Mouse (Mus musculus): ENCODE results near the gene Maml3. TPM values are rescaled to one million over a fixed set of nuclear protein-coding genes. Genes with fewer than 3 reads are reported as not detected.

Maml3 gene
- polyA plus RNA-seq, 1 experiment from 2014 or later, result 6.1 TPM

DNA sequence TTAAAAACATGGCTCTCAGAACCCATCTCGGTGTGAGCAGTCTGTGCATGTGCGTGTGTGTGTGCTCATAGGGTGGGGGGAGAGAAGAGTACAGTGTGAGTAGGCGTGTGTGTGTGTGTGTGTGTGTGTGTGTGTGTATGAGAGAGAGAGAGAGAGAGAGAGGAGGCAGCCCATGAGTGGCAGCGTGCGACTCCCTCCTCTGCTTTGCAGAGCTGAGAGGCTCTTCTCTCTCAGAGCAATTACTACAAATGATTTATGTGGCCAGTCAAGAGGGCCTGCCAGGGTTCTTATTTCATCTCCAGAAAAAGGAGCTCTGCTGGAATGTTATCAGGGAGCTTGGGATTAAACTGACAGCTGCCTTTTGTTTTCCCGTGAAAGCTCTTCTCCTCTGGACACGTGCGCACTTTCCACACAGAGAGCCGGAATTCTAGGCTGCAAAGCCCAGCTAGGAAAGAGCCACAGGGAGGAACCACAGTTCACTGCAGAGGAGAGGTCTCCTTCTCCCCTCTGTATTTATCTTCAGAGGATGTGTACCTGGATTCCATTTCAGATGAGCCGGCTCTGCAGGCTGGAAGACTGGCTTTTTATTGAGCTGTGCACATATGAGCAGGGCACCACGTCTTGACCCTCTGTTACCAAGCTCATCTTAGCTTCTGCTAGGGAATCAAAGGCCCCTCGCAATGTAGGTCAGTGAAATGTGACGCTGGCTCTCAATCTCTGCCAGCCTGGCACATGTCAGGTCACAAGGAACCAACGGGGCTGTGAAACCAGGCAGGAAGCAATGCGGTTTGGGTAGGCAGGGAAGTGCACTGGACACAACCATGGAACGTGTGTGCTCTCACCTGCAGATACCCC is 325.9 kb downstream of the Maml3 start:
- H3K27ac ChIP-seq (ENCODE audit: low read depth, low read length), result 0 out of 2 replicates have a peak overlapping the region, but pooled peaks have one; percentile 5

DNA sequence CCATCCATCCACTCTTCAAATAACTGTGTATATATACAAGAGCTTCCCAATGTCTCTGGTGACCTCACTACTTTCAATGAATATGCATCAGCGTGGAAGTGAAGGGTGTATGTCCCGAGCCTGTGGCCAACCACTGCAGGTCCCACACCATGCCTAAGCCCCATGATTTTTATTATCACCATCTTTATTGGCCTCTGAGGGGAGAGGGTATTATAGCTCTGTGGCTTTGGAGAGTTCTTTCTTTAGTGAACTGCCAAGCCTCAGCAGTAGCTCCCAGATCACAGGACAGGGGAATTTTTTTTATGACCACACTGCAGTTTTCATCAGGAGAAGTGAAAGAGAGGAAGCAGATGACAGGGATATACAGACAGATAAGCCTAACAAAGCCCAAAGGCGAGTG is 326.7 kb downstream of the Maml3 start:
- ATAC-seq (ENCODE audit: low FRiP score), result no peak
- Histone ChIP-seq H3K4me1 (ENCODE audit: control insufficient read depth, insufficient read depth, low read length) (peaks cover 15% of the 10 kb centered on the region), H3K36me3 (ENCODE audit: control insufficient read depth, insufficient read depth, low read length) (no peaks in the 10 kb centered on the region), H3K4me2 (no peak overlapping the region), H3K27ac (ENCODE audit: low read depth, low read length) (no peak overlapping the region), H3K9me3 (ENCODE audit: control insufficient read depth, low read length) (no peaks in the 10 kb centered on the region), H3K4me3 (ENCODE audit: low read depth, low read length) (no peak overlapping the region), H3K9ac (ENCODE audit: low read length) (no peak overlapping the region), H3K27me3 (ENCODE audit: control insufficient read depth, insufficient read depth, low read length) (no peaks in the 10 kb centered on the region)
- 63% methylated on average over 3 of the region's 3 CpGs for WGBS
- peak; percentile 79 for DNase-seq (ENCODE audit: low spot score, missing footprints)

More for the DNA sequence above, 325.9 kb downstream of the Maml3 start:
- Histone ChIP-seq H3K36me3 (ENCODE audit: control insufficient read depth, insufficient read depth, low read length) (no peaks in the 10 kb centered on the region), H3K4me1 (ENCODE audit: control insufficient read depth, insufficient read depth, low read length) (peaks cover 15% of the 10 kb centered on the region), H3K9me3 (ENCODE audit: control insufficient read depth, low read length) (no peaks in the 10 kb centered on the region), H3K4me2 (no peak overlapping the region), H3K4me3 (ENCODE audit: low read depth, low read length) (no peak overlapping the region), H3K27me3 (ENCODE audit: control insufficient read depth, insufficient read depth, low read length) (no peaks in the 10 kb centered on the region), H3K9ac (ENCODE audit: low read length) (no peak overlapping the region; the same call in 1 of the 2 replicates)
- DNase-seq (ENCODE audit: low spot score, missing footprints) (peak; percentile 83), ATAC-seq (ENCODE audit: low FRiP score) (peak; percentile 69)
- 30% methylated on average over 16 of the region's 16 CpGs for WGBS

DNA sequence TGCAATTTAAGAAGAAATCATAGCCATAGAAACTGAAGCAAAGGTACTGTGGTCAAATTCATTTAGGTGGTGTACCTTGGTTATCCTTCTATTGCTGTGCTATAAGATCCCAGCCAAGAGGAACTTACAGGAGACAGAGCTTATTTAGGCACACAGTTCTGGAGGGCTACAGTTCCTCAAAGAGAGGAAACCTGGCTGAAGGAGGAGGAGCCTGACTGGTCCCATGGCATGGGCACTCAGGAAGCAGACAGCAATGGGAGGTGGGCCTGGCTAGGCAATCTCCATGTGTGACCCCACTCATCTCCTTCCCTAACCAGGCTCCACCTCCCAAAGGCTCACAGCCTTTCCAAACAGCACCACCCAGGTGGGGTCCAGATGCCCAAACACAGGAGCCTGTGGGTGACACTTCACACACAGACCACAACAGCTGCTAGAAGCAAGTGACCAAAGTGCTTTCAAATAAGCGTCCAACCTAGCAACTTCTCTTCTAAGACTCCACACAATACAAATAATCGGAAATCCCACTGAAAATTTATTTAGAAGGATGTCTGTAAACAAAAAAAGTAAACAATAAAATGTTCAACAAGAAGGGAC is 328.8 kb downstream of the Maml3 start:
- no peak overlapping the region for H3K27ac ChIP-seq (ENCODE audit: low read depth, low read length)
- no peaks in the 10 kb centered on the region for H3K9me3 ChIP-seq (ENCODE audit: control insufficient read depth, low read length)
- H3K4me3 ChIP-seq (ENCODE audit: low read depth, low read length), result no peak overlapping the region
- peaks cover 15% of the 10 kb centered on the region for H3K4me1 ChIP-seq (ENCODE audit: control insufficient read depth, insufficient read depth, low read length)
- 89% methylated on average over 2 of the region's 2 CpGs for WGBS
- no peak overlapping the region for H3K4me2 ChIP-seq
- no peaks in the 10 kb centered on the region for H3K27me3 ChIP-seq (ENCODE audit: control insufficient read depth, insufficient read depth, low read length)
- ATAC-seq (ENCODE audit: low FRiP score) (no peak), DNase-seq (ENCODE audit: low spot score, missing footprints) (peak; percentile 59)
- no peak overlapping the region for H3K9ac ChIP-seq (ENCODE audit: low read length)
- H3K36me3 ChIP-seq (ENCODE audit: control insufficient read depth, insufficient read depth, low read length), result no peaks in the 10 kb centered on the region

GRCm38 (mm10) chr3:51773587-51773986 is 331.3 kb downstream of the Maml3 start:
- Histone ChIP-seq H3K9ac (ENCODE audit: low read length) (no peak overlapping the region), H3K4me1 (ENCODE audit: control insufficient read depth, insufficient read depth, low read length) (peaks cover 6% of the 10 kb centered on the region), H3K27ac (ENCODE audit: low read depth, low read length) (no peak overlapping the region), H3K27me3 (ENCODE audit: control insufficient read depth, insufficient read depth, low read length) (no peaks in the 10 kb centered on the region), H3K4me2 (no peak overlapping the region), H3K36me3 (ENCODE audit: control insufficient read depth, insufficient read depth, low read length) (no peaks in the 10 kb centered on the region), H3K4me3 (ENCODE audit: low read depth, low read length) (no peak overlapping the region), H3K9me3 (ENCODE audit: control insufficient read depth, low read length) (no peaks in the 10 kb centered on the region)
- DNase-seq (ENCODE audit: low spot score, missing footprints) (peak; percentile 10), ATAC-seq (ENCODE audit: low FRiP score) (no peak)
- WGBS, result 89% methylated on average over 5 of the region's 5 CpGs

- no peaks in the 10 kb centered on the region for H3K36me3 ChIP-seq (ENCODE audit: control insufficient read depth, insufficient read depth, low read length)
- H3K27me3 ChIP-seq (ENCODE audit: control insufficient read depth, insufficient read depth, low read length), result no peaks in the 10 kb centered on the region
- no peak overlapping the region for H3K4me3 ChIP-seq (ENCODE audit: low read depth, low read length)
- H3K9me3 ChIP-seq (ENCODE audit: control insufficient read depth, low read length), result no peaks in the 10 kb centered on the region
- no peak overlapping the region for H3K9ac ChIP-seq (ENCODE audit: low read length)
- no peak overlapping the region for H3K27ac ChIP-seq (ENCODE audit: low read depth, low read length)
- H3K4me1 ChIP-seq (ENCODE audit: control insufficient read depth, insufficient read depth, low read length), result no peaks in the 10 kb centered on the region
- ATAC-seq (ENCODE audit: low FRiP score) (no peak), DNase-seq (ENCODE audit: low spot score, missing footprints) (peak; percentile 59)
- H3K4me2 ChIP-seq, result no peak overlapping the region
- 77% methylated on average over 9 of the region's 9 CpGs for WGBS
Observed at GRCm38 (mm10) chr3:51771839-51772630, 332.8 kb downstream of the Maml3 start.

GRCm38 (mm10) chr3:51769196-51769595 is 335.7 kb downstream of the Maml3 start:
- no peaks in the 10 kb centered on the region for H3K9me3 ChIP-seq (ENCODE audit: control insufficient read depth, low read length)
- DNase-seq (ENCODE audit: low spot score, missing footprints) (peak; percentile 17), ATAC-seq (ENCODE audit: low FRiP score) (no peak)
- H3K36me3 ChIP-seq (ENCODE audit: control insufficient read depth, insufficient read depth, low read length), result no peaks in the 10 kb centered on the region
- no peak overlapping the region for H3K27ac ChIP-seq (ENCODE audit: low read depth, low read length)
- no peak overlapping the region for H3K4me2 ChIP-seq
- H3K4me1 ChIP-seq (ENCODE audit: control insufficient read depth, insufficient read depth, low read length), result no peaks in the 10 kb centered on the region
- WGBS, result 96% methylated on average over 6 of the region's 6 CpGs
- no peak overlapping the region for H3K4me3 ChIP-seq (ENCODE audit: low read depth, low read length)
- H3K27me3 ChIP-seq (ENCODE audit: control insufficient read depth, insufficient read depth, low read length), result no peaks in the 10 kb centered on the region
- no peak overlapping the region for H3K9ac ChIP-seq (ENCODE audit: low read length)

GRCm38 (mm10) chr3:51765220-51765923 is 339.5 kb downstream of the Maml3 start:
- H3K9me3 ChIP-seq (ENCODE audit: control insufficient read depth, low read length), result no peaks in the 10 kb centered on the region
- H3K4me2 ChIP-seq, result no peak overlapping the region
- no peak overlapping the region for H3K27ac ChIP-seq (ENCODE audit: low read depth, low read length)
- no peak overlapping the region for H3K4me3 ChIP-seq (ENCODE audit: low read depth, low read length)
- peaks cover 7% of the 10 kb centered on the region for H3K4me1 ChIP-seq (ENCODE audit: control insufficient read depth, insufficient read depth, low read length)
- ATAC-seq (ENCODE audit: low FRiP score) (no peak), DNase-seq (ENCODE audit: low spot score, missing footprints) (peak; percentile 77)
- H3K27me3 ChIP-seq (ENCODE audit: control insufficient read depth, insufficient read depth, low read length), result no peaks in the 10 kb centered on the region
- H3K36me3 ChIP-seq (ENCODE audit: control insufficient read depth, insufficient read depth, low read length), result no peaks in the 10 kb centered on the region
- WGBS, result 85% methylated on average over 12 of the region's 12 CpGs
- no peak overlapping the region for H3K9ac ChIP-seq (ENCODE audit: low read length)

GRCm38 (mm10) chr3:51764175-51764574 is 340.7 kb downstream of the Maml3 start:
- Histone ChIP-seq H3K4me1 (ENCODE audit: control insufficient read depth, insufficient read depth, low read length) (peaks cover 7% of the 10 kb centered on the region), H3K9me3 (ENCODE audit: control insufficient read depth, low read length) (no peaks in the 10 kb centered on the region), H3K27ac (ENCODE audit: low read depth, low read length) (no peak overlapping the region), H3K36me3 (ENCODE audit: control insufficient read depth, insufficient read depth, low read length) (no peaks in the 10 kb centered on the region), H3K9ac (ENCODE audit: low read length) (no peak overlapping the region), H3K4me2 (no peak overlapping the region), H3K27me3 (ENCODE audit: control insufficient read depth, insufficient read depth, low read length) (no peaks in the 10 kb centered on the region), H3K4me3 (ENCODE audit: low read depth, low read length) (no peak overlapping the region)
- DNase-seq (ENCODE audit: low spot score, missing footprints), result peak; percentile 77
- ATAC-seq (ENCODE audit: low FRiP score), result no peak
- WGBS, result 90% methylated on average over 3 of the region's 3 CpGs
